Mouse (Mus musculus) heart, postnatal 36 days (tissue): Measurements from ENCODE around the gene Ap2s1. TPM values are rescaled to one million over a fixed set of nuclear protein-coding genes. Genes with fewer than 3 reads are reported as not detected.
"Not testable (repeated sequence)": the region's sequence is repeated elsewhere in the genome, so short reads cannot be mapped to it uniquely, and the experiment has no call there.

Source experiments
- DNase-seq, 2 experiments: peaks; one replicate each; pipeline ENCODE4 v3.0.0; 2021 to 2022
- intact Hi-C: fragments of 180-260 bp; cut with DNase I; formaldehyde crosslinking; loops from one replicate; pipeline ENCODE4 v1.15.1; 2025
- total RNA-seq, 2 experiments: library from RNA; stranded (reverse); gene quantifications; 2 replicates each; pipeline ENCODE4 v1.2.3; 2021

The Ap2s1 gene
- 10 to 100 TPM; 80.0 to 81.8 TPM for total RNA-seq

DNA sequence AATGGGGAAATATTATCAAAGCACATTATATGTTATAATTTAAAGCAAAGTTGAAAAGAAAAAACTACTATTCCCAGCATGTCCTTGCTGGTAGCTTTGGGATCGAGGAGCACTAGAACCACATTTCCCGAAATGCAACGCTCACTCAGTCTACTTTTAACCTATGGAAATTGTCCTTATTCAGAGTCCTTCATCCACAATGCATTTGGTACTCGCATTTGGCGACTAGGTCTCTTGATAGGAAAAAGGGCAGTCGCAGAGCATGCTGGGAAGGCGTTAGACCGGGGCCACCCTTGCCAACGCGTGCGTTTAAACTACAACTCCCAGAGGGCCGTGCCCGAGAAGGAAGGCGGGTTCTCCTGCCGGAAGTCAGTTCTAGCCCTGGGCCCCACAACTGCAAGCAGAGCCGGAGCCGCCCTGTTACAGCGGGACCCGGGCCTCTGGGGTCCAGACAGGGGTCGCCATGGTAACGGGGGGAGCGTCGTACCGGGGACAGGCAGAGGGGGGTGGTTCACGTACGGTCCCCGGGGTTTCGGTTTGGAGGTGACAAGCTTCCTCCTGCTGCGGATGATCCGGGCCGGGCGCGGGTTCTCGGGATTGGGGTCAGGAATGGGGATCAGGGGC lies at the start of gene Ap2s1:
Gene Ap2s1 (plus strand): TSS at position 338 of the 624 bp plus-strand sequence.
- DNase-seq: peak; percentile 93 to 94
- intact Hi-C loops: loop anchor here (10.0 kb wide), 1 partner anchor 453 kb away; the partner anchor contains the start of gene Ccdc9

DNA sequence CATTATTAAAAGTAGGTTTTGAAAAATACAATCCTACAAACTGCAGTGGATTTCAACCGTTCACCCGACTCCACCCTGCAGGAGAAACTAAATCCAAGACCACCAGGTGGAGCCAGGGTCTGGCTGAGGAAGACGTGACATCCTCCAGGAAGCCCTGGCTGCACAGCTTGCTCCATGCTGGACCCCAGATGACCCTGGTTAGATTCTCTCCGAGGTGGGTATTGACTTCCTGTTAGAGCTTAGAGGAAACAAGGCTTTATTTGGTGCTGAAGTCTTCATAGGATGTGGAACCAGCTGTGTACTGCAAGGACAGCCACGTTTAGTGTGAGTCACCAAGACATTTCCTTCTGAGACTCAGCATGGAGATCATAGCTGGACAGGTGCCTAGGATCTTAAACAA lies 49.0 kb upstream of the Ap2s1 start:
- intact Hi-C loops: no loop called here
- DNase-seq: no peak

DNA sequence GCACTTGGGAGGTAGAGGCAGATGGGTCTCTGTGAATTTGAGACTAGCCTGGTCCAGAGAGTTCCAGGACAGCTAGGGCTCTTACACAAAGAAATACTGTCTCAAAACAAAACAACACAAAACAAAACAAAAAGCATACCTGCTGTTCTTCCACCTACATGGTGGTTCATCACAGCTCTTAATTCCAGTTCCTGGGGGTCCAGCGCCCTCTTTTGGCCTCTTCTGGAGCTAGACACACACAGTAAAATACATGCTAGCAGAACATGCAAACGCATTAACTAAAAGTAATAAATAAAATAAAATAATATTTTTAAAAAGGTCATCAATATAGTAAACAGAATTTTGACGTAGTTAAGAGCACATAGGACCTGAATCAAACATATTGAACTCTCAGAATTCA lies 43.2 kb upstream of the Ap2s1 start:
- peak; percentile 32 to 53 for DNase-seq
- intact Hi-C loops: loop anchor here (1.0 kb wide), 1 partner anchor 67 kb away; no protein-coding TSS in a partner anchor

DNA sequence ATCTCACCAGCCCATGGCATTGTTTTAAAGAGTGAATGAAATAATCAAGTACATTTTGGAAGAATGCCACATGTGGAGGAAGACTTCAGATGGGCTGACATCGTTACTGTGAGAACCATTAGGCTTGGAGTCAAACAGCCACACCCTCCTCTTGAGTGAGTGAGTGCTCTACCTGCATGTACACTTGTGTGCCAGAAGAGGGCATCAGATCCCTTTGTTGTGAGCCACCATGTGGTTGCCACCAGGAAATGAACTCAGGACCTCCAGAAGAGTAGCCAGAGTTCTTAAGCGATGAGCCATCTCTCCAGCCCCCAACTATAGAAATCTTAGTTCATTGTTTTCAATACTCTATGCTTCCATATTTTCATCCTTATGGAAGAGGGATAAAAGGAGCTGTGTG lies 39.2 kb upstream of the Ap2s1 start:
- intact Hi-C loops: loop anchor here (2.0 kb wide), 1 partner anchor 30 kb away; no protein-coding TSS in a partner anchor
- no peak for DNase-seq

DNA sequence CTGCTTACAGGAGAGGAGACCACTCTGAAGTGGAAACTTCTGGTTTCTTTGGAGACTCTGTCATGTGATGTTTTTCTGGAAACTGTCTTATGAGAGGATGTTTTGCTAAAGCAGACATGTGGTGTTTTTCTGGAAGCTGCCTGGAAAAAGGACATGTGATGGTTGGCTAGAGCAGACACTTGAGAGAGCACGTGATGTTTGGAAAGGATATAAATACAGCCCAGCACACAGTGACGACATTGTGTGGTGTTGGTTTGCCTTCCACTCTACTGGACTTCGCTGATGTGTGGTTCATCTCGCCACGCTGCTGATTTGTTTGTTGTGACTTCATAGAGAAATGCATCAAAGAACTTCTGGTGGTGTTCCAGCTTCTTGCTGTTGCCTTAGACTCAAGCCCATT lies 37.6 kb upstream of the Ap2s1 start:
- no peak for DNase-seq
- intact Hi-C loops: no loop called here

DNA sequence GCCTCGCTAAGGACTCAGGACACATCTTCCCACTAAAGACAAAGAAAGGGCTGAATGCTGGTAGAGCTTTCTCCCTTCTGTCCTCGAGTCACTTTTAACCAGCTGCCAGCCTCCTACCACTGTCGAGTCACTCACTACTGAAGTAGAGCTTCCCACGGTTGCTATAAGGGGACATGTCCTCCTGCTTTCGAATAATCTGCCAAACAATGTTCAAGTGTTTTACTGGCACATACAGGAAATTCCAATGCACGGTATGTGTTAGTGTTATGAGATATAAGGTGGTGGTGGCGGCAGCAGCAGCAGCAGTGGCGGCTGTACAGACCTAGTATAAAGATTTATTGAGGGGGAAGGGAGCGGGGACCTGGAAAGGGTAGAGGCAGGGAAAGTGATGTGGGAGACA lies 31.8 kb upstream of the Ap2s1 start:
- intact Hi-C loops: no loop called here
- no peak for DNase-seq

DNA sequence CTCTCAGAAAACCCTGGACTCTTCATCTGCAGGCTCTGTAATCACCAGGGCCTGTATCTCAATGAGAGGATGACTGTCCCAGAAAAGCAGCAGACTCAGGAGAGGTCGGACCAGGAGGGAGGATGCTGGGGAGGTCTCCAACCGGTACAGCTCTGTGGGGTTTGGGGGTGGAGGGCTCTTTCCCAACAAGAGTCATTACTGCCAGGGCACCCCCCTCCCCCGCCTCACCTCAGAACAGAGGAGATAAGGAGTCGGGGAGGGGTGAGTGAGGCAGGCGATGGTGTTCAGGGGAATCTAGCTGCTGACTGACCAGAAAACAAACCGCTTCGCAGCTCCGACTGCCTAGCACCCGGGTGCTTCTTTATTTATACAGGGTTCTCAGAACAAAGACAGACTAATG lies 30.0 kb upstream of the Ap2s1 start:
- intact Hi-C loops: no loop called here
- DNase-seq: no peak

DNA sequence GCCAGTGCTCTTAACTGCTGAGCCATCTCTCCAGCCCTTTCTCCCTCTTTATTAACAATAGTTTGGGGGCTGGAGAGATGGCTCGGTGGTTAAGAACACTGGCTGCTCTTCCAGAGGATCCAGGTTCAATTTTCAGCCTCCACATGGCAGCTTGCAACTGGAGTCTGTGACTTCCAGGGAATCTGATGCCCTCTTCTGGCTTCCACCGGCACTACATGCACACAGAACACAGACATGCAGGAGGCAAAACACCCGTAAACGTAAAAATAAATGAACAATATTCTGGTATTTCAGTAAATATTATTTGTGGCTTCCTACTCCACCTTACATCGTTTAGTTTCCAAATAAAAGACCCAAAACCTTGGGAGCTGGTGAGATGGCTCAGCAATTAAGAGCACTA lies 27.6 kb upstream of the Ap2s1 start:
- intact Hi-C loops: no loop called here
- no peak for DNase-seq

DNA sequence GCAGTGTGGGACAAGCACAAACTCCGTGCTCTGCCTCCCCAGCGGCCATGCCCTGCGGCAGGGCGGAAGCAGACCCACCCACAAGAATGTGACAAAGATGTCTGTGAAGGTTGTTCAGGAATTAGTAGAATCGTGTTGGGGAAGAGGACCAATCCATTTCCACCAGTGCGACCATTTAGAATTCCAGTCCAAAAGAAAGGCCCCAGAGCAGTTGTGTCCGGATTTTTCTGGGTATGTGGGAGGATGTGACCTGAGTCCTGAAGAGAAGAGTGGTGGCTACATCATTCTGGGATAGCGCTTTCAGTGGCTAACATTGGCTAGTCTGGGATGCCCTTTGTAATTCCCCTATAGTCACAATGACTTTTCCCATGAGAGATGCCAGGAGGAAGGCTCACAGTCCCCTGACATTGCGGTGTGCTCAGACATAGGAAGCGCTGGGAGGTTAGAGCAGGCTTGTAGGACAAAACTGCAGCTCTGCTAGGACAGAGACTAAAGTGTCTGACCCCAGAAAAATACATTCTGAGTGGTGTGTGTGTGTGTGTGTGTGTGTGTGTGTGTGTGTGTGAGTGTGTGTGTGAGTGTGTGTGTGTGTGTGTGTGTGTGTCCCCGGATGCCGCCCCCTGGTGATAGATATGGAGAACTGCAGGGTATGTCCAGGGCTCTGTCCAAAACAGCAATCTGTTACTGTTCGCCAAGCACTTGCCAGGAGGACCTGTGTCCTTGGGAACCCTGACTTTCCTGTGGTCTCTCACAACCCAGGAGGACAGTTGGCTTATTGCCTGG lies 25.4 kb upstream of the Ap2s1 start:
- no peak for DNase-seq
- intact Hi-C loops: no loop called here

DNA sequence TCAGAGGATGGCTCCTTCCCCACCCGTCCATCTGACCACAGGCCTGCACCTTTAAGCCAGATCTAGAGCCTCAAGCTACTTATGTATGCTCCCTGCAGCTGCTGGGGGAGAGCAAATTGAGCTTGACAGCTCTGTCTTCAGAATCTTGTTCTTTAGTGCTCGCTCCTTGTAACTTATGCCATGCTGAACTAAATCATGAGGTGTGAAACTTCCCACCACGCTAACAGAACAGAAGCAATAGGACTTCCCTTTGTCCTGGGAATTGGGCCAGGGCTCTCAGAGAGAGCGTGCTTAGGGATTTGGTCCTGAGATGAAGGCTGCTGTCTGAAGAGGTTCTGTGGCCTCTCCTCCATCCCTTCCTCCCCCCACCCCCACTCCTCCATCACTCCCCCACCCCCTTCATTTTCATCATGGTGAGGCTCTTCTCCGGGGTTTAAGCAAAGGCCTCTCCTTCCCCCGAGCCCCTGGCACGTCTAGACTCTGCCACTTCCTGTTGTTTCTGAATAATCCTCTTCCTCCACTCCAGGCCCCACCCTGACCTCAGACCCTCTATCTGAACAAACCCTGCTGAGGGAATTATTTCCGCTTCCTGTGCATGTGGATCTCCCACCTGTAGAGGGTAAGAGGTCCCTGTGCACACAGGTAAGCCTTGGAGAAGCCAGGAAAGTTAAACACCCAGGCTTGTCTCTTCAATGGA lies 21.6 kb upstream of the Ap2s1 start:
- not testable (repeated sequence) for DNase-seq
- intact Hi-C loops: loop anchor here (2.0 kb wide), 1 partner anchor 36 kb away; no protein-coding TSS in a partner anchor

DNA sequence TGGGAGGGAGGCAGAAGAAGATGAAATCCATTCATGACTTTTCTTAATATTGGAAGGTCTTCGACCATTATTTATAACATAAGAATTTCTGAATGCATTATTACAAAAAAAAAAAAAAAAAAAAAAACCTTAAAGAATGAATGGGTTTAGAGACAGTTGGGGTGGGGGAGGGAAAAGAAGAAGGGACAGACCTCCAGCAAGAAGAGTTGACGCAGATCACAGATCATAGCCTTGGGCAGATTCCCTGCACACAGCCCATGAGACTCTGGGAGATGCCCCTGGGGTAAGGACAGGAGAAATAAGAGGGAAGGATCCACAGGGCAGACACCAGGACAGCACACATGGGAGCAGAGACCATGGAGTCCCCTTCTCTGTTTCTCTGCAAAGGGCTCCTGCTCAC lies 16.6 kb upstream of the Ap2s1 start, which contains the start of gene Ceacam9:
Gene Ceacam9 (plus strand): TSS at position 301 of the 400 bp plus-strand sequence.
- intact Hi-C loops: no loop called here
- DNase-seq: no peak

DNA sequence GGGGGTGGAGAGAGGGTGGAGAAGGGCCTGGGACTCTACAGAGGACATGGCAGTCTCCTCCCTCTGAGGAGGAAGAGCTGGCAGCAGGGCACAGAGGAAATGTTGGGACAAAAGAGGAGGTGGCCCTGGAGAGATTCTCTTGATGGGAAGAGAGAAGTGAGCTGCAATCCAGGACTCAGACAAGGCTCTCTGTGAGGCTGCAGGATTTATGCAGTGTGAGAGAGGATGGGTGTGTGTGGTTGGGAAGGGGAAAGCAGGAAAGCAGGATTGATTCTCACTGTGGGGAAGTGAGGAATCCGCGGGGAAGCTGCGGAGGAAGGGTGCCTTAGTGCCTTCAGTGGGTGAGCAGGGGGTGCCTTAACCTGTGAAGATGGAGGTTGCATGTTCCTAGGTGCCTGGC lies 15.7 kb upstream of the Ap2s1 start:
- DNase-seq, intact Hi-C loops: not testable (repeated sequence)

DNA sequence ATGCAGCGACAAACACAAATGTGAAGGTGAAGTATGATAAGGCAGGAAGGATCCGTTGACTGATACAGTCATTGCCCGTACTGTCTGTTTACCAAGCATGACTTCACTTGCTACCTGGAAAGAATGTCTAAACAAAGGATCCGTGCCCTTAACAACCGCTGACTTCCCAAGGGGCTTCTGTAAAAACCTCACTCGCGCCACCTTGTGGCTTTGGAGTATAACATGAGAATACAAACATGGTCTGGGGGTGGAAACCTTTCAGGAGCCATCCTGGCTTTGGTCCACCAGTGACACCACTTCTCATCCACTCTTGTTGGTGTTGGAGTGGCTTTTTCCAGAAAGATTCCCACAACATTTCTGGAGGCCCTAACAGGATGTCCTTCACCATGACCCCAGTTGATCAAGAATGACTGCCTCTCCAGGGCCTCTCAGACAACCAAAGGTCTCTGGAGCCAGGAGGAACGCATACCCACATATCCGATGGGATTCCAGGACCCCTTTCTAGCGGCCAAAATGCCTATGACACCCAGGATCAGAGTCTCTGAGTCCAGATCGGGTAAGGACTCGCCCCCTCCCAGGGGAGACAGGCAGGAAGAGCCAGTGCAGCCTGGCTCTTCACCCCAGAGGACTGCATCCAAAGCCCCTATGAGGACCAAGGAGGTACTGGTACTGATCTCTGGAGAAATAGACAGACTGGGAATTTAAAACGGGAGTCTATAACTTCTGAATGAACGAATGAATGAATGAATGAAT lies 9.4 kb upstream of the Ap2s1 start:
- peak; percentile 82 to 83 for DNase-seq
- intact Hi-C loops: loop anchor here (1.0 to 2.0 kb wide), 2 partner anchors 30 to 100 kb away; no protein-coding TSS in a partner anchor

DNA sequence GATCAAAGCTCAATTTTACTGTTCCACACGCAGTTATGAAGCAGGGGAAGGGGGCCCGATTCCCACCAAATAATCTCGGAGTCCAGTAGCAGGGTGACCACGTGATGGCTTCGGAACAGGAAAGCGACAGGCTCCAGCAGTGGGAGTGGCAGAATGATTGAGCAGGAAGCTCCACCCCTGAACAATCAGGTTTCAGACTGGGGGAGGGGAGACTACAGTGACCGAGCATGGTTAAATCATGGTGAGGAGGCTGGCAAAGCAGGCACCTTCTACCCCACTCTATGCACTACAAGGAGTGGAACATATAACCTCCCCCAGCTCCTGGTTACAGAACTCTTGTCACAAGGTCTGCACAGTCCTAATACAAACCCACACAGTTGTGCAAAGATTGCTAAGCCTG lies 8.6 kb upstream of the Ap2s1 start:
- not testable (repeated sequence) for DNase-seq

DNA sequence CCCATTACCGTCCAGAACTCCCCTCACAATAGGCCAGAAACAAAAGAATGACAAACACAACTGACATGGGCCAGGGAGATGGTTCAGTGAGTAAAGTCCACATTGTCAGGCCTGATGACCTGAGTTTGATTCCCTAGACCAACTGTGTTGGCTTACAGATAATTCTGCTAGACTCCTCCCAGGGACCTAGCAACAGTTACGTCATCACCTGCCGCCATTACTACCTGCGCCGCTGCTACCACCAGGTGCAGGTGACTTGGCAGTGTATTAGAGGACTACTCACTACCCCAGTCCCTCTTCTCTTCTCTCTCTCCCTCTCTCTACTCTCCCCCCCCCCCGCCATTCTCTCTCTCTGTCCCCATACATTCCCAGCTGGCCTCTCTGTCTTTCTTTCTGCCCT lies 7.4 kb upstream of the Ap2s1 start:
- intact Hi-C loops: loop anchor here (10.0 kb wide), 1 partner anchor 446 kb away; the partner anchor contains the start of gene Ccdc9
- no peak for DNase-seq

More for the DNA sequence above, 8.6 kb upstream of the Ap2s1 start:
- intact Hi-C loops: loop anchor here (2.0 kb wide), 1 partner anchor 31 kb away; no protein-coding TSS in a partner anchor

DNA sequence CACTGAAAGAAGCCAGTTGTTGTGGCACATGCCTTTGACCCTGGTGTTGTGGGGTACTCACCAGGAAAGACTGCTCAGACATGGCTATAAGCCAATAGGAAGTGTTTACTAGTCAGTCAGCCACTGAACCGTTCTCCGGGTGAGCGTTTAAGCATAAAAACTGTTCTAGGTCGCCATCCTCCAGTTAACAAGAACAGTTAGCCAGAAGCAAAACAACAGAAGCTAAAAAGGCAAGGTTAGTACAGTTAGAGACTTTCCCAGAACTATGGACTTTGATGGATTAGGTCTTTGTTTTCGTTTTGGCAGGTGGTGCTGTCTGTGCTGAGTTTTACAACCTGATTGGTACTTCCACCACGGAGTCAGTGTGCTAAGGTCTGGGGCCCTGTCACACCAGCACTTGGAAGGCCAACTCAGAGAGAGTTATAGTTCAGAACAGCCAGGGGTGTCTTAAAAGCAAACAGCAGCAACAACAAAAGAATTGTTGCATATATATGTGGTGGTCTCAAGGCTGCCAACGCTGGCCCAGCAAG lies 6.3 kb upstream of the Ap2s1 start:
- no peak for DNase-seq
- intact Hi-C loops: loop anchor here (10.0 kb wide), 1 partner anchor 447 kb away; the partner anchor contains the start of gene Ccdc9

DNA sequence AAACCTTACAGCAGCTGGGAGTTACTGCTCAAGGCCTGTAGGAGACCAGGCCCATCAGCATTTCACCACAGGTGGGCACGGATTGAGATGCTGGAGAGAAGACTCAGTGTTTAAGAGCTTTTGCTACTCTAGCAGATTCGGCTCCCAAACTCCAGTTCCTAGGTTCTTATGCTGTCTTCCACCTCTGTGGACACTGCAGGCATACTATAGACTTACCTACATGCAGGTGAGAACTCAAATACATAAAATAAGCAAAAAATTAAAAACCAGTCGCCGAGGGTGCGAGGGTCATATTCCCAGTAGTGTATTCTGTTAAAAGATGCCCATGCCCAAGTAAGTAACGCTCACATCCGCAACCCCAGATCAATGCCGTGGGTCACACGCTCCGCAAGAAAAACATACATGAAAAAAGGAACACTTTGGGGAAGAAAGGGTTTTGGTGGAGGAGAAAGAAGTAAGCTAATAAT lies 571 bp upstream of the Ap2s1 start:
- intact Hi-C loops: loop anchor here (10.0 kb wide), 1 partner anchor 453 kb away; the partner anchor contains the start of gene Ccdc9
- DNase-seq: no peak

DNA sequence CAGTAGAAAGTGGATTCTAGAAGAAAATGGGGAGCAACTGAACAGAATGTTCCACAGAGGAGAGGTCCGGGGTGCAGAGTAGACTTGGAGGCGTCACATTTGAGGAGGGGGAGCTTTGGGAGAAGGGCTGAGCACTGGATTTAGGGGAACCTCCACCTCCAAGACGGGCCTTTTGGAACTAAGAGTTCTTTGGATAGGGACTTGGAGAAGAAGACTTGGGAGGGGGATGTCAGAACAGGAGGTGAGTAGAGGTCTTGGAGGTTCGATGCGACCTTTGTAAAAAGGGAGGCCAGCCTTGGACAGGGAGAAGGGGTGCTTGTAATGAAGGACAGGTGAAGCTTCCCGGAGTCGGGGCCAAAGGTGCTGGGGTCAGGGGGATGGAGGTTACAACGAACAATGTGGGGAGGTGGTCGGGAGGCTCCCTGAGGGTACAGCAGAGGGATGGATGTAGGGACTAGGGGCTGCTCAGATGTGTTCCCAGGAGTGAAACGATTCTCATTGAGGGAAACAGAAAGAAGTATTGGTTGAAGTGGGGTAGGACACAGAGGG lies 920 bp downstream of the Ap2s1 start:
- intact Hi-C loops: loop anchor here (10.0 kb wide), 1 partner anchor 454 kb away; the partner anchor contains the start of gene Ccdc9
- no peak for DNase-seq

DNA sequence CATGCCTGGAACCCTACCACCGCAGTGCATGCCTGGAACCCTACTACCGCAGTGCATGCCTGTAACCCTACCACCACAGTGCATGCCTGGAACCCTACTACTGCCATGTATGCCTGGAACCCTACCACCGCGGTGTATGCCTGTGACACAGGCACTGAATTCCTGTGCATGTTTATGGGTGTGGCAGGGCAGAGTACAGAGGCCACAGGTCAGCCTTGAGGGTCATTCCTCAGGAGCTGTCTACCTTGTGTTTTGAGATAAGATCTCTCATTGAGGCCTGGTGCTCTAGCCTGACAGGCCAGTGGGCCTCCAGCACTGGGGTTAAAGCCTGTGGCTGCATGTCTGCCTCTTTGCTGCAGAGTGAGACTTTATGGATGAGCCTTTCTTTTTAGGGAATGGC lies 7.2 kb downstream of the Ap2s1 start:
- intact Hi-C loops: no loop called here
- no peak for DNase-seq
